Mouse (Mus musculus): ENCODE data around the gene Hhex.

DNA sequence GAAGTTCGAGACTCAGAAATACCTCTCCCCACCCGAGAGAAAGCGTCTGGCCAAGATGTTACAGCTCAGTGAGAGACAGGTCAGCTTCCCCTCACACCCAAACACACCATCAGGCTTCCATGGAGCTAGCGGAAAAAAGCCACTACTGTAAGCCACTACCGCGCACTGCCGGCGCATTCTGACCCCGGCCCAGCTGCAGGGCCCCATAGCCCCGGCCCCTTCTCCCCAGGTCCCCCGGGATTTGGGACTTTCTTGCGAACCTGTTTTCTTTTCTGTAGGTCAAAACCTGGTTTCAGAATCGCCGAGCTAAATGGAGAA is 2.6 kb downstream of the Hhex start:
- TF ChIP-seq POLR2A (IDR thresholded peaks at IDR 0.05; ENCODE audit: low read depth, low read length) (no peak), CTCF (conservative IDR thresholded peaks at IDR 0.05; ENCODE audit: insufficient read depth, insufficient read length, low read depth, low read length) (no peak)

Data from kidney, adult 2 months (tissue).